Mouse (Mus musculus) B cell, adult (primary cell): Measurements from ENCODE around the gene Eqtn. TPM values are rescaled to one million over a fixed set of nuclear protein-coding genes. Genes with fewer than 3 reads are reported as not detected.

ENCODE experiments used
- total RNA-seq: library from RNA; stranded (reverse); gene quantifications from 4 replicates; pipeline ENCODE4 v1.2.4, GENCODE M21; 2023; ENCODE audit not compliant: inconsistent age

Gene Eqtn
- total RNA-seq, result 0.75 to 1.3 TPM (median 0.85 TPM) in 4 replicates

GRCm38 (mm10) chr4:94928743-94929142, at the start of gene Eqtn:
Gene Eqtn, minus strand, starts transcription at chr4:94928843.

Other genes with a start within 250 kb of the Eqtn start
- gene Tek, start 189.6 kb downstream of the Eqtn start, total RNA-seq, result not detected in 4 replicates
- gene Mysm1, start 50.3 kb upstream of the Eqtn start, total RNA-seq, result 67.3 to 76.2 TPM (median 71.8 TPM) in 4 replicates
- gene Jun, start 123.4 kb upstream of the Eqtn start, total RNA-seq, result 1,098 to 1,457 TPM (median 1,324 TPM) in 4 replicates